Mouse (Mus musculus) hindlimb bud, embryonic 11.5 days (tissue): Measurements from ENCODE around the gene Olfr1351.
"Not testable (repeated sequence)": the region's sequence is repeated elsewhere in the genome, so short reads cannot be mapped to it uniquely, and the experiment has no call there.

ENCODE experiments used
- DNase-seq: peaks from one replicate; pipeline ENCODE4 v3.0.0-alpha.2; 2012; ENCODE audit warnings: low read depth, low spot score; ENCODE audit errors: extremely low spot score

The Olfr1351 gene

GRCm38 (mm10) chr10:79012172-79012571, at the start of gene Olfr1351:
Gene Olfr1351 (plus strand): TSS chr10:79012472.
- DNase-seq: no peak

GRCm38 (mm10) chr10:78963009-78963408, 49.3 kb upstream of the Olfr1351 start, which contains the start of gene Olfr1353:
Gene Olfr1353 (plus strand): TSS chr10:78963309.
- not testable (repeated sequence) for DNase-seq

- no peak for DNase-seq
Measured at GRCm38 (mm10) chr10:78980750-78981149, 31.5 kb upstream of the Olfr1351 start, which contains the start of gene Olfr1352. Gene Olfr1352 (plus strand): TSS chr10:78981050.

GRCm38 (mm10) chr10:79028441-79028840, 16.2 kb downstream of the Olfr1351 start, which contains the start of gene Olfr57:
Gene Olfr57 (plus strand): TSS chr10:79028741.
- no peak for DNase-seq

- not testable (repeated sequence) for DNase-seq
Measured at GRCm38 (mm10) chr10:79042457-79042856, 30.2 kb downstream of the Olfr1351 start.

- not testable (repeated sequence) for DNase-seq
Measured at GRCm38 (mm10) chr10:79057370-79057769, 45.1 kb downstream of the Olfr1351 start.
